Mouse (Mus musculus): ENCODE results near the gene Apoc3. TPM values are rescaled to one million over a fixed set of nuclear protein-coding genes. Genes with fewer than 3 reads are reported as not detected.

Gene Apoc3
- polyA plus RNA-seq, 1 experiment from 2014 or later, result not detected

Other genes starting within 250 kb of the Apoc3 start
- gene Pafah1b2, start 222.9 kb downstream of the Apoc3 start, polyA plus RNA-seq (2016; fragmentation: Nextera tagmentation; extraction: Ambion mirVana), result 183 and 212 TPM in 2 replicates
- gene Sik3, start 222.8 kb downstream of the Apoc3 start, polyA plus RNA-seq (2016; fragmentation: Nextera tagmentation; extraction: Ambion mirVana), result 6.4 and 8.0 TPM in 2 replicates
- gene Apoa1, start 7.1 kb downstream of the Apoc3 start, polyA plus RNA-seq (2016; fragmentation: Nextera tagmentation; extraction: Ambion mirVana), result 4.3 and 124 TPM in 2 replicates
- 0.07 and 1.2 TPM in 2 replicates for gene Apoa4, start 5.1 kb upstream of the Apoc3 start, polyA plus RNA-seq (2016; fragmentation: Nextera tagmentation; extraction: Ambion mirVana)
- gene Apoa5, start 33.0 kb upstream of the Apoc3 start, polyA plus RNA-seq (2016; fragmentation: Nextera tagmentation; extraction: Ambion mirVana), result 0.23 TPM in 1 of 2 replicates, not detected in the other
- 47.6 and 62.5 TPM in 2 replicates for gene Zpr1, start 37.4 kb upstream of the Apoc3 start, polyA plus RNA-seq (2016; fragmentation: Nextera tagmentation; extraction: Ambion mirVana)
- gene Bud13, start 47.4 kb upstream of the Apoc3 start, polyA plus RNA-seq (2016; fragmentation: Nextera tagmentation; extraction: Ambion mirVana), result 16.8 and 22.8 TPM in 2 replicates
- gene 4931429L15Rik, start 84.3 kb upstream of the Apoc3 start, polyA plus RNA-seq (2016; fragmentation: Nextera tagmentation; extraction: Ambion mirVana), result not detected in 2 replicates